Mouse (Mus musculus) limb, embryonic 12.5 days (tissue): ENCODE data around the gene Pitpnc1. TPM values are rescaled to one million over a fixed set of nuclear protein-coding genes. Genes with fewer than 3 reads are reported as not detected.
A peak's percentile ranks its signal among the peaks of the same experiment; 100 is the strongest.

Experiments
- ATAC-seq: fragments of 200-750 bp; cut with Nextera tagmentation; 2 replicates; pipeline ENCODE4 v1.8.0; 2017; ENCODE audit warnings: low read depth, moderate TSS enrichment; ENCODE audit not compliant: insufficient number of reproducible peaks, insufficient read depth, low FRiP score, low TSS enrichment
- H3K27ac ChIP-seq: fragments of 300-500 bp; sonication (generic); 2 replicates; pipeline ENCODE4 v1.5.1; 2016; ENCODE audit warnings: mild to moderate bottlenecking, moderate library complexity
- H3K27me3 ChIP-seq: fragments of 300-500 bp; sonication (generic); 2 replicates; pipeline ENCODE4 v1.6.1; 2016; ENCODE audit warnings: mild to moderate bottlenecking, moderate library complexity
- H3K36me3 ChIP-seq: fragments of 300-500 bp; sonication (generic); 2 replicates; pipeline ENCODE4 v1.6.1; 2016; ENCODE audit warnings: mild to moderate bottlenecking, moderate library complexity
- H3K4me1 ChIP-seq: fragments of 300-500 bp; sonication (generic); replicated peaks from 2 replicates; pipeline ENCODE4 v1.6.1; 2016
- H3K4me2 ChIP-seq: fragments of 300-500 bp; sonication (generic); 2 replicates; pipeline ENCODE4 v1.6.1; 2016; ENCODE audit warnings: mild to moderate bottlenecking, moderate library complexity
- H3K4me3 ChIP-seq: fragments of 300-500 bp; sonication (generic); replicated peaks from 2 replicates; pipeline ENCODE4 v1.5.1; 2016; ENCODE audit warnings: mild to moderate bottlenecking
- H3K9ac ChIP-seq: fragments of 300-500 bp; sonication (generic); replicated peaks from 2 replicates; pipeline ENCODE4 v1.6.1; 2016; ENCODE audit warnings: mild to moderate bottlenecking, moderate library complexity
- H3K9me3 ChIP-seq: fragments of 300-500 bp; sonication (generic); 2 replicates; pipeline ENCODE4 v1.6.1; 2016; ENCODE audit warnings: mild to moderate bottlenecking, moderate library complexity
- WGBS: fragments of 180-500 bp; shearing (Covaris S2); methylation state at CpG from one replicate; pipeline ENCODE4 v1.1.7; 2016; 5-methylcytosine and 5-hydroxymethylcytosine counted together
- polyA plus RNA-seq: library from polyadenylated mRNA; unstranded; fragments of >200 nt; fragmentation: Nextera tagmentation; extraction: Ambion mirVana; gene quantifications from 2 replicates; pipeline ENCODE4 v1.2.1, GENCODE M21; 2016

Gene Pitpnc1
- polyA plus RNA-seq, 1 experiment from 2014 or later, result 31.9 TPM

- no peak overlapping the region for H3K4me3 ChIP-seq
- 0 out of 2 replicates have a peak overlapping the region, but pooled peaks have one; percentile 23 for H3K27ac ChIP-seq
- no peak overlapping the region for H3K4me2 ChIP-seq
- no peak for ATAC-seq
- peaks cover 35% of the 10 kb centered on the region for H3K4me1 ChIP-seq
- WGBS, result 79% methylated on average over 9 of the region's 9 CpGs
- H3K27me3 ChIP-seq, result no peaks in the 10 kb centered on the region
- H3K9ac ChIP-seq, result no peak overlapping the region
- H3K9me3 ChIP-seq, result peaks cover 4% of the 10 kb centered on the region; the same call in 1 of the 2 replicates
- H3K36me3 ChIP-seq, result peaks cover 4% of the 10 kb centered on the region; the same call in 1 of the 2 replicates
Measured at GRCm38 (mm10) chr11:107379965-107380364, 90.5 kb downstream of the Pitpnc1 start.

- ATAC-seq, result no peak
- Histone ChIP-seq H3K36me3 (peaks cover 4% of the 10 kb centered on the region; the same call in 1 of the 2 replicates), H3K9ac (no peak overlapping the region), H3K4me2 (no peak overlapping the region), H3K27me3 (no peaks in the 10 kb centered on the region), H3K4me3 (no peak overlapping the region), H3K4me1 (peaks cover 31% of the 10 kb centered on the region), H3K27ac (no peak overlapping the region), H3K9me3 (peaks cover 4% of the 10 kb centered on the region; the same call in 1 of the 2 replicates)
- WGBS, result 90% methylated on average over 22 of the region's 22 CpGs
Measured at GRCm38 (mm10) chr11:107379089-107379845, 91.2 kb downstream of the Pitpnc1 start.

- peaks cover 4% of the 10 kb centered on the region; the same call in 1 of the 2 replicates for H3K9me3 ChIP-seq
- H3K4me2 ChIP-seq, result no peak overlapping the region
- no peak overlapping the region for H3K4me3 ChIP-seq
- ATAC-seq, result no peak
- no peak overlapping the region for H3K9ac ChIP-seq
- peaks cover 25% of the 10 kb centered on the region for H3K4me1 ChIP-seq
- WGBS, result 91% methylated on average over 6 of the region's 6 CpGs
- no peak overlapping the region for H3K27ac ChIP-seq
- H3K36me3 ChIP-seq, result peaks cover 4% of the 10 kb centered on the region; the same call in 1 of the 2 replicates
- no peaks in the 10 kb centered on the region for H3K27me3 ChIP-seq
Measured at GRCm38 (mm10) chr11:107377326-107377725, 93.2 kb downstream of the Pitpnc1 start.

- peaks cover 33% of the 10 kb centered on the region for H3K4me1 ChIP-seq
- H3K36me3 ChIP-seq, result peaks cover 4% of the 10 kb centered on the region; the same call in 1 of the 2 replicates
- ATAC-seq, result peak; percentile 42; the same call in 1 of the 2 replicates
- H3K9me3 ChIP-seq, result peaks cover 4% of the 10 kb centered on the region; the same call in 1 of the 2 replicates
- no peaks in the 10 kb centered on the region for H3K27me3 ChIP-seq
- no peak overlapping the region for H3K4me3 ChIP-seq
- WGBS, result 27% methylated on average over 12 of the region's 12 CpGs
- H3K4me2 ChIP-seq, result peak overlapping the region; percentile 7; the same call in 1 of the 2 replicates
- H3K9ac ChIP-seq, result no peak overlapping the region
- H3K27ac ChIP-seq, result peak overlapping the region; percentile 73
Measured at GRCm38 (mm10) chr11:107376272-107376671, 94.2 kb downstream of the Pitpnc1 start.

- Histone ChIP-seq H3K27ac (peak overlapping the region; percentile 73), H3K4me3 (no peak overlapping the region), H3K27me3 (no peaks in the 10 kb centered on the region), H3K9ac (no peak overlapping the region), H3K4me1 (peaks cover 38% of the 10 kb centered on the region), H3K9me3 (peaks cover 4% of the 10 kb centered on the region; the same call in 1 of the 2 replicates), H3K4me2 (no peak overlapping the region), H3K36me3 (peaks cover 4% of the 10 kb centered on the region; the same call in 1 of the 2 replicates)
- WGBS, result 73% methylated on average over 11 of the region's 11 CpGs
- ATAC-seq, result peak; percentile 18; the same call in 1 of the 2 replicates
Measured at GRCm38 (mm10) chr11:107375816-107376215, 94.7 kb downstream of the Pitpnc1 start.

- 94% methylated on average over 6 of the region's 6 CpGs for WGBS
- Histone ChIP-seq H3K4me1 (peaks cover 50% of the 10 kb centered on the region), H3K4me3 (no peak overlapping the region), H3K27ac (no peak overlapping the region), H3K27me3 (no peaks in the 10 kb centered on the region), H3K36me3 (no peaks in the 10 kb centered on the region), H3K9ac (no peak overlapping the region), H3K4me2 (no peak overlapping the region), H3K9me3 (no peaks in the 10 kb centered on the region)
- no peak for ATAC-seq
Measured at GRCm38 (mm10) chr11:107373569-107373968, 96.9 kb downstream of the Pitpnc1 start.

GRCm38 (mm10) chr11:107373154-107373553, 97.3 kb downstream of the Pitpnc1 start:
- WGBS, result 96% methylated on average over 4 of the region's 4 CpGs
- Histone ChIP-seq H3K9ac (no peak overlapping the region), H3K4me3 (no peak overlapping the region), H3K4me1 (peaks cover 50% of the 10 kb centered on the region), H3K27me3 (no peaks in the 10 kb centered on the region), H3K9me3 (no peaks in the 10 kb centered on the region), H3K27ac (no peak overlapping the region), H3K4me2 (no peak overlapping the region), H3K36me3 (no peaks in the 10 kb centered on the region)
- ATAC-seq, result no peak

- no peaks in the 10 kb centered on the region for H3K27me3 ChIP-seq
- no peak overlapping the region for H3K9ac ChIP-seq
- 82% methylated on average over 7 of the region's 7 CpGs for WGBS
- no peak for ATAC-seq
- no peak overlapping the region for H3K27ac ChIP-seq
- no peaks in the 10 kb centered on the region for H3K36me3 ChIP-seq
- no peak overlapping the region for H3K4me2 ChIP-seq
- H3K4me1 ChIP-seq, result peaks cover 50% of the 10 kb centered on the region
- no peak overlapping the region for H3K4me3 ChIP-seq
- no peaks in the 10 kb centered on the region for H3K9me3 ChIP-seq
Measured at GRCm38 (mm10) chr11:107372688-107373087, 97.8 kb downstream of the Pitpnc1 start.

GRCm38 (mm10) chr11:107370476-107370875, 100.0 kb downstream of the Pitpnc1 start:
- WGBS, result 94% methylated on average over 3 of the region's 3 CpGs

GRCm38 (mm10) chr11:107369661-107370060, 100.8 kb downstream of the Pitpnc1 start:
- Histone ChIP-seq H3K4me1 (peaks cover 35% of the 10 kb centered on the region), H3K36me3 (no peaks in the 10 kb centered on the region), H3K27ac (0 out of 2 replicates have a peak overlapping the region, but pooled peaks have one; percentile 23), H3K4me2 (no peak overlapping the region), H3K9me3 (no peaks in the 10 kb centered on the region), H3K4me3 (no peak overlapping the region), H3K9ac (no peak overlapping the region), H3K27me3 (no peaks in the 10 kb centered on the region)
- no peak for ATAC-seq
- 91% methylated on average over 6 of the region's 6 CpGs for WGBS

More at GRCm38 (mm10) chr11:107370476-107370875, 100.0 kb downstream of the Pitpnc1 start:
- H3K9ac ChIP-seq, result no peak overlapping the region
- no peak overlapping the region for H3K4me2 ChIP-seq
- no peak overlapping the region for H3K4me3 ChIP-seq
- H3K36me3 ChIP-seq, result no peaks in the 10 kb centered on the region
- H3K27me3 ChIP-seq, result no peaks in the 10 kb centered on the region
- no peaks in the 10 kb centered on the region for H3K9me3 ChIP-seq
- H3K4me1 ChIP-seq, result peaks cover 41% of the 10 kb centered on the region
- peak overlapping the region; percentile 25; the same call in 1 of the 2 replicates for H3K27ac ChIP-seq
- ATAC-seq, result no peak

- Histone ChIP-seq H3K27me3 (no peaks in the 10 kb centered on the region), H3K4me1 (peaks cover 25% of the 10 kb centered on the region), H3K9ac (no peak overlapping the region), H3K4me2 (no peak overlapping the region), H3K9me3 (no peaks in the 10 kb centered on the region), H3K27ac (no peak overlapping the region), H3K36me3 (no peaks in the 10 kb centered on the region), H3K4me3 (no peak overlapping the region)
- 69% methylated on average over 13 of the region's 13 CpGs for WGBS
- ATAC-seq, result no peak
Measured at GRCm38 (mm10) chr11:107365938-107366712, 104.4 kb downstream of the Pitpnc1 start.
